Mouse (Mus musculus) ES-E14 (cell line): ENCODE results near the gene Sh3bp4.

Source experiments
- MAFK ChIP-seq: IDR thresholded peaks from 2 replicates; pipeline ENCODE4 v1.6.1; 2014; ENCODE audit warnings: mild to moderate bottlenecking, low read depth, low read length, inconsistent platforms; ENCODE audit not compliant: insufficient read depth
- ZC3H11A ChIP-seq: IDR thresholded peaks from 2 replicates; pipeline ENCODE4 v1.6.1; 2012; ENCODE audit warnings: low read depth, mild to moderate bottlenecking, inconsistent platforms, low read length, borderline replicate concordance
- ZNF384 ChIP-seq: IDR thresholded peaks from 2 replicates; pipeline ENCODE4 v1.6.1; 2012; ENCODE audit warnings: low read depth, low read length, inconsistent platforms

- no peak for TF ChIP-seq MAFK
- no peak for TF ChIP-seq ZC3H11A
- TF ChIP-seq ZNF384: no peak
Observed at GRCm38 (mm10) chr1:89062977-89063376, 7.2 kb upstream of the Sh3bp4 start.
